Mouse (Mus musculus): ENCODE data around the gene Olfr147.
"Not testable (repeated sequence)": the region's sequence is repeated elsewhere in the genome, so short reads cannot be mapped to it uniquely, and the experiment has no call there.

DNA sequence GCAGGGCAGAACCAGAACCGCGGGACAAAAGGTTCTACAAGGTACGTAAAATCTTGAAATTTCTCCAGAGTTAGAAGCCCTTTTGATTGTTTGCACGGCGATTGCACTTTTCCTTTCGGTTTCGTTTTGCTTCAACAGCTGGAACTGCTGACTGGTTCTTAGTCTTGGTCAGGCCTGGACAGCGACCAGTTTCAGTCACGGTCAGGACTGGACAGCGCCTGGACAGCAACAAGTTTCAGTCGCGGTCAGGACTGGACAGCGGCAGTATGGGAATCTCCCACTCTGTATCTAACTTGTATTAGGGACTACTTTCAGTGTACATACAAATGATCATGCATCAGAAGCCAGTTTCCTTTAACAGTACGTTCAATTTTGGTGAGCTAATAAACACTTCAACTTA, 12.0 kb downstream of the Olfr147 start:
- TF ChIP-seq MYOG (IDR thresholded peaks at IDR 0.05; ENCODE audit: control insufficient read depth in 1 of 3, insufficient read depth in 1 of 3, insufficient read length in 2 of 3, low read depth in 2 of 3); E2F4 (IDR thresholded peaks at IDR 0.05; ENCODE audit: insufficient read depth); TCF12 (IDR thresholded peaks at IDR 0.05; ENCODE audit: insufficient read depth, poor library complexity, severe bottlenecking); POLR2AphosphoS2 (IDR thresholded peaks at IDR 0.05; ENCODE audit: insufficient read length, low read depth): not testable (repeated sequence)

Measured in myocyte (in vitro differentiated cells).